Mouse (Mus musculus) T-helper 1 cell (primary cell): Measurements from ENCODE around the gene Tmem60.

Experiments
- in situ Hi-C: fragments of 300-600 bp; cut with MboI, MseI; formaldehyde crosslinking; loops from one replicate; pipeline ENCODE4 v1.15.1; 2025; ENCODE audit warnings: high pct_unique_total_duplicates

The Tmem60 gene

DNA sequence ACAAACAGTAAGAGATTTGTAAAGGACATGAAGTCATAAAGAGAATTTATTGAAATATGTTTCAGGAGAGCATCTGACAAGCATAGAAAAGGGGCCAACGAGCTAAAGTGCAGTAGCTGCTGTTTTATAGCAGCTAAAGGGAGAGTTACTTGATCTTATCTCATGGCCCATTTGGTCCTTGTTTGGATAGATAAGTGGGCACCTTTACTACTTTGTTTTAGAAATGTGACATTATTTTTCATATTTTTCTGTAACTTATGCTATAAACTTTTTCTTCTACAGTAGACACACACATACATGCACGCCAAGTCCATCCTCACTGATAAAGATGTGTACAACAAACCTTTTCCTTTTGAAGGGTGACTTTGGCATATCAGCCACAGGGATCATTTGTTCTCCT, 23.4 kb downstream of the Tmem60 start:
- in situ Hi-C loops, result no loop called here

- in situ Hi-C loops, result no loop called here
These were observed 24.2 kb downstream of the Tmem60 start for GRCm38 (mm10) chr5:20906191-20906590.

GRCm38 (mm10) chr5:20911741-20912140, 29.8 kb downstream of the Tmem60 start:
- in situ Hi-C loops, result no loop called here

DNA sequence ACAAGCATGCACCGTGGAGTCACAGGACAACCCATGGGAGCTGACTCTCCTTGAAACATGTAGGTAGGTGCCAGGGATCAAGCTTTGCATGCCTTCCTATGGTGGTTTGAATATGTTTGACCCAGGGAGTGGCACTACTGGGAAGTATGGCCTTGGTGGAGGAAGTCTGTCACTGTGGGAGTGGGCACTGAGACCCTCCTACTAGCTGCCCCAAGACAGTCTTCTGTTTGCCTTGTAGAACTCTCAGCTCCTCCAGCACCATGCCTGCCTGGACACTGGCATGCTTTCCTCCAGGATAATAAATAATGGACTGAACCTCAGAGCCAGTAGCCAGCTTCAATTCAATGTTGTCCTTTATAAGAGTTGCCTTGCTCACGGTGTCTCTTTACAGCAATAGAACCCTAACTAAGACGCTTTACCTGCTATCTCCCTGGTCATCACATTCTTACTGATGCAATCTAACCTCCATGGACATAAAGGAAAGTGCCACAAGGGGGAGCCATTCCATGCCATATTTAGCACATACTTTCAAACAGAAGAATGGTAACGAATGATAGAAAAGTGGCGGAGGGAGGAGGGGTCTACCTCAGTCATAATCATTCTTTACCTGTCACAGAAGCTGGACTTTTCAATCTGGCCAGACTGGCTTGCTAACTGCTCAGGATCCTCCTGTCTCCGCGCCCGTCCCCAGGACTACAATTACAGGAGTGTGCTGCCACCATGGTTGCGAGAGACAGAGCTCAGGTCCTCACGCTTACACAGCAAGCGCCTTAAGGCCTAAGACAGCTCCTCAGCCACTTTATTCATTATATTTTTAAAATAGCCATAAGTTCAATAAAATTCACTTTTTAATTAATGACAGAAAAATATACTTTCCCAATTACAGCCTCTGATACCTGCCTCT, 31.6 kb downstream of the Tmem60 start:
- in situ Hi-C loops, result no loop called here

GRCm38 (mm10) chr5:20918967-20919366, 37.0 kb downstream of the Tmem60 start:
- in situ Hi-C loops, result no loop called here

DNA sequence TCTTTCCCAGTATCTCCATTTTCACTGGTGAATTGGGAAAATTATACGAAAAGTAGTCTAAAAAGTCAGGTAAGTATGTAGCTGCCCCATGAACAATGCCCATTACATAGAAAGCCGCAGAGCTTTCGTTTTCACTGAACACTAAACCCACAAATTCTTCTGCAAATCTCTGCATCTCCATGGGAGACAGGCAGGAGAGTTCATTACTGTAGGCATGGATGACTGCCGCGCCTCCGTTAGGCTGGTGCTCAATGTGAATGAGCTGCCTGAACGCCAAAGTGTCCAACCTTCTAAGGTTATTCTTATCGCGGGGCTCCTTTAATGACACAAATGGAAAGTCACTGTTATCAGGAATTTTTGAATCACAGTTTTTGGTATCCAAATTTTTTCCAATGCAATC, 37.6 kb downstream of the Tmem60 start:
- in situ Hi-C loops, result no loop called here

DNA sequence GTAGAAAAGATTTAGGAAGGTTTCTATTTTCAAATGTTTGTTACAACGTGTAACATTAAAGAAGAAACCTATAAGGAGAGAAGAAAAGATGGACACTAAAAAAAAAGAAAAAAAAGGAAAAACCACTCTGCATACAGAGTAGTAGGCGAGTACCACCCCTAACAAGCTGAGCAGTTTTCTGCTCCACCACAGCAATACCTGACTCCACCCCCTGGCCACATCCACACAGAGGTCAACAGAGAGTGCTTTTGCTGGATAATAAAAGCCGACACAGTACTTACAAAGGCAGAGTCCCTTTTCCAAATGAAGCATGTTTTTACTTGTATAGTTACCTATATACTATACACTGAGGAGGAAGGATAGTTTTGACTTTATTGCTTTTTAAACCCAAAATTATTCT, 42.6 kb downstream of the Tmem60 start:
- in situ Hi-C loops, result no loop called here

DNA sequence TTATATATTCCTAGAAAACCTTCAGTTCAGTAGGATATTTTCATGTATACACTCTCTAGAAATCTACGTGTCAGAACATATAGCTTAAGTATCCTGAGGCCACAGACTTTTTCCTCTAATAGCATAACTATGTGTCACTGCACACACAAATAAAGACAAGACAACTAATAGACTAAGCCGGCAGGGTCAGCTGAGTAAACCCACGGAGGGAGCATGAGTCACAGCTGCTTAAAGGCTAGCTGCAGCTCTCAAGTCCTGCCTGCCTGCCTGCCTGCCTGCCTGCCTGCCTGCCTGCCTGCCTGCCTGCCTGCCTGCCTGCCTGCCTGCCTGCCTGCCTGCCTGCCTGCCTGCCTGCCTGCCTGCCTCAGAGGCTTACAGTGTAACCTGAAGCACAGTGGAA, 43.5 kb downstream of the Tmem60 start:
- in situ Hi-C loops, result no loop called here

DNA sequence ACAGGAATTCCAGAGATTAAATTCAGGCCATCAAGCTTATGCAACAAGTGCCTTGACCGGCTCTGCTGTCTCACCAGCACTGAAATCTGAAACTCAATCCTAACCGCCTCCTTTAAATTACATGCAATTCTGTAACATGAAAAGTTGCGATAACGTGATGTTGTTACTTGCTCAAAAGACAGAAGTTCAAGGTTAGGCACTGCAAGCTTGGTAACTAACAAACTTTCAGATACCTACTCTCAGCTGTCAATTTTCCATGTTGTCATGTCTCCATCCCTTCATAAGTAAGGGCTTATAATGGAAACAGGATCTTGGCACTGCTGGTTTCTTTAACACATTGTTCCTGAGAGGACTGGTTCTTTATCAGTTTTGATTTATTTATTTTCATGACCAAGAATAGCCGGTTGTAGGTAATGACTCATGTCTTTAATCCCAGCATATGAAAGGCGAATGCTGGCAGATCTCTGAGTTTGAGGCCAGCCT, 47.7 kb downstream of the Tmem60 start:
- in situ Hi-C loops, result no loop called here

DNA sequence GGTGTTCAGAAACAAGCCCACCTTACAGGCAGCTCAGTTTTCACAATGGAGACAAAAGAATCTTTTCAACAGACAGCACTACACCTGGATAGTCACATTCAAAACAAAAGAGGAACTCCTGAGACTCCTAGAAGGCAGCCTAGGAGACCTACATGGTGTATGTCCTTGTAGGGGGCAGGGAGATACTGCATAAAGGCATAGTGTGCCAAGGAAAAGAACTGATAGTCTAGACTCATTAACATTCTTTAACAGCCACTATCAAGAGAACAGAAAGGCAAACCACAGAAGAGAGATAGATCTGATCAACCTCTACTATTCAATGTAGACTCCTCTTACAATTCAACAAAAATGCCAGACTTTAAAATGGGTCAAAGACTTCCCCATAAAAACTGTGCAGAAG, 48.4 kb downstream of the Tmem60 start:
- in situ Hi-C loops, result no loop called here

DNA sequence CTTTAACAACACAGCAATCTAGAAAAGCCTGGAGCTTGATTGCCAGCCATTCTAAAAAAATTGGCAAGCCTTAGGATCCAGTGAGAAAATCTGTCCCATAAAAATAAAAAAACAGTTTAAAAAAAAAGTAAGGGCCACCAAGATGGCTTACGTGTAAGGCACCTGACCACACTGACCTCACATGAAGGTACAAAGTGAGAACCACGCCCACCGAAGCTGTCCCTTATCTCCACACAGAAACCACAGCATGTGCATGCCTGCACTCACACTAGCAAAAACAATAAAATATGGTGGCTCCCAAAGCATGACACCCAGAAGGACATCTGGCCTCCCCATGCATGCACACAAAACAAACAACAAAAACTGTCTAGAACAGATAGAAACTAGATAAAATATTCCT, 49.3 kb downstream of the Tmem60 start:
- in situ Hi-C loops, result no loop called here

DNA sequence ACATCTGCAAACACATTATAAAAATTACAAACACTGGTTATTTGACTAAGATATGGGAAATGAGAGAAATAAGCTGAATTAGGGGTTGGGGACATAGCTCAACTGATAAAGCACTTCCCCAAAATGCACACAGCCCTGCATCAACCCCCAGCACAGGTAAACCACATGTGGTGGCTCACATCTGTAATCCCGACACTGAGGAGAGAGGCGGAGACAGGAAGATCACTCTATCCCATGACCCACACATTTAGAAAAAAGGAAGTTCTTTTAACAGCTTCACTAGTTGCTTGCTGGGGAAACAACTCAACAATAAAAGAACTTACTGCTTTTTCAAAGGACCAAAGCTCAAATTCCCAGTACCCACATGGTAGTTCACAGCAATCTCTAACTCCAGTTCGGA, 50.6 kb downstream of the Tmem60 start:
- in situ Hi-C loops, result no loop called here

DNA sequence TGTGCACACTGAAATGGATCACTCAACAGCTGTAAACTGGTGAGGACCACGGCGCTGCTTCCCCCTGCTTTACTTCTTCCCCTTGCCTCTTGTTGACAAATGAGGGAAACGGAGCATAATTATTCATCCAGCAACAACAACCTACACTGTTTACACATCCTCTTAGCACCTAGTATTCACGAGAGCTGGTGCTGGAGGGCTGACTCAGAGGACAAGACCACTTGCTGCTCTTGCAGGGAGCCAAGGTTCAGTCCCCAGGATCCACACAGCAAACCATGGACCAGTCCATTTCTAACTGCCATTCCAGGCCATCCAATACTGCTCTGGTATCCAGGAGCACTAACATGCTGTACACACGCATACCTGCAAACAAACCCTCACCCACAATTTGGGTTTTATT, 53.9 kb downstream of the Tmem60 start:
- in situ Hi-C loops, result no loop called here
